Mouse (Mus musculus): ENCODE measurements around the gene Pik3cb. TPM values are rescaled to one million over a fixed set of nuclear protein-coding genes. Genes with fewer than 3 reads are reported as not detected.
A peak's percentile ranks its signal among the peaks of the same experiment; 100 is the strongest.

Pik3cb gene
- total RNA-seq, 2 experiments from 2014 or later = 9.7 to 10.1 TPM

- intact Hi-C loops (cut with DNase I) = no loop called here
- no peak for DNase-seq
Measured at GRCm38 (mm10) chr9:99152699-99153490, 12.5 kb upstream of the Pik3cb start.

DNA sequence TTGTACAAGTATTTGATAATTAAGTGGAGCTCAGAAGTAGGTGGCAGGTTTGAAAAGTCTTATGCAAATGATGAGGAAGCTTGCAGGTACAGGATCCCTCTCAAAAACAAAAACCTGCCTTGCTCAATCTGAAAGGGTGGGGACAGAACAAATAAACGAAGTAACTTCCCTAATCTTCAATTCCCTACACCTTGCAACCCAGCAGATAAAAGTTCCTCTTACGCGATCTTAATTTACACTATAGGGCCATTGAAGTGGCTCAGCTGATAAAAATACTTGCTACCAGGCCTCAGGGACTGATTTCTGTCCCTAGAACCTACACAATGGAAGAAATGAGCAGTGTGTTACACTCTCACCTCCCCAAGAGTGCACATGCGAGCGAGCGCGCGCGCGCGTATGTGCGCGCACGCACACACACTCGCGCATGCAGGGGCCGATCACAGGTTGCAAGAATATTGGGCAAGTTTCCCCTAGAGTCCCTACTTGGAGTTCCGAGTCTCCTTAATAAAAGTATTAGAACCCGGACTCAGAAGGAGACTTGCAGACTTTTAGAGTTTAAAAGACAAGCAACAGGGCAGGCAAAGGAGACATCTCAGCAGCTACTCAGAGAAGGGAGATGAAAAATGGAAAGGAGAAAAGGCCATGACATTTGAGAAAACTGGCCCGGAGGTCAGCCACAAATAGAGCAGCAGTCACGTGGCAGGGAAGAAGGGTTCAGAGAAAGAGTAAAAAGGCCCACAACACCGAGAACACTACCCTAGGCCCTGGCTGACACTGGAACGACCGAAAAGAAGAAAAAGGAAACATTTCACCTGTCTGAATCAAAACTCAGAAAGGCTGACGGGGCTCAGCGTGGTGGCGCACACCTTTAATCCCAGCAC lies 6.7 kb upstream of the Pik3cb start:
- DNase-seq = no peak
- intact Hi-C loops (cut with DNase I) = no loop called here

GRCm38 (mm10) chr9:99145756-99146155 lies 5.3 kb upstream of the Pik3cb start:
- intact Hi-C loops (cut with DNase I) = no loop called here

DNA sequence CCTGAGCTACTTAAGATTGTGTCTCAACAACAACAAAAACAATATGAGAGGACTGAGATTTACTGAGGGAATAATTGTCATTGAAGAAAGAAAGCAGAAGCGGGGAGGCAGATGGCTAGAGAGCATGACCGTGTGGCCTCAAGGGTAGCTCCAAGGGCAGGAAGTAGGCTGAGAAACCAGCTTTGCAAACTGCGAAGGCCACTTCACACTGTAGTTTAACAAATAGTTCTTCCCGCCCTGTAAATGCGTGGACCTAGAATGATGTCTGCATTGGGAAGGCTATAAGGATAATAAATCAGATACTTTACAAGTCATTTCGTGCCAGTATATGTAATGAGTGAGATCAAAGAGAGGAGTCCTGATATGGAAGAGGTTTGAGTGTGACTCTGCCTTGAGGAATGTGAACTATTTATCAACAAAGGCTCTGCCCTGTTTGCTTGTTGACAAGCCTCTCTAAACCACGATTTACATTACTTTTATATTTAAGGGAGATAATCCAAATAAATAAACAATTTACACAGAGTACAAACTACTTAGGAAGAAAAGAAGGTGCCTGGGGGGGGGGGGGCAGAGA lies 4.1 kb upstream of the Pik3cb start:
- intact Hi-C loops (cut with DNase I) = loop anchor here (5.0 kb wide), 1 partner anchor 82 kb away; no protein-coding TSS in a partner anchor
- DNase-seq = no peak

More at GRCm38 (mm10) chr9:99145756-99146155, 5.3 kb upstream of the Pik3cb start:
- DNase-seq = no peak

GRCm38 (mm10) chr9:99141618-99142017 lies 1.2 kb upstream of the Pik3cb start:
- intact Hi-C loops (cut with DNase I) = loop anchor here (5.0 kb wide), 1 partner anchor 79 kb away; no protein-coding TSS in a partner anchor
- DNase-seq = no peak

- intact Hi-C loops (cut with DNase I) = loop anchor here (5.0 kb wide), 1 partner anchor 79 kb away; no protein-coding TSS in a partner anchor
Measured at GRCm38 (mm10) chr9:99141171-99141570, 750 bp upstream of the Pik3cb start.

DNA sequence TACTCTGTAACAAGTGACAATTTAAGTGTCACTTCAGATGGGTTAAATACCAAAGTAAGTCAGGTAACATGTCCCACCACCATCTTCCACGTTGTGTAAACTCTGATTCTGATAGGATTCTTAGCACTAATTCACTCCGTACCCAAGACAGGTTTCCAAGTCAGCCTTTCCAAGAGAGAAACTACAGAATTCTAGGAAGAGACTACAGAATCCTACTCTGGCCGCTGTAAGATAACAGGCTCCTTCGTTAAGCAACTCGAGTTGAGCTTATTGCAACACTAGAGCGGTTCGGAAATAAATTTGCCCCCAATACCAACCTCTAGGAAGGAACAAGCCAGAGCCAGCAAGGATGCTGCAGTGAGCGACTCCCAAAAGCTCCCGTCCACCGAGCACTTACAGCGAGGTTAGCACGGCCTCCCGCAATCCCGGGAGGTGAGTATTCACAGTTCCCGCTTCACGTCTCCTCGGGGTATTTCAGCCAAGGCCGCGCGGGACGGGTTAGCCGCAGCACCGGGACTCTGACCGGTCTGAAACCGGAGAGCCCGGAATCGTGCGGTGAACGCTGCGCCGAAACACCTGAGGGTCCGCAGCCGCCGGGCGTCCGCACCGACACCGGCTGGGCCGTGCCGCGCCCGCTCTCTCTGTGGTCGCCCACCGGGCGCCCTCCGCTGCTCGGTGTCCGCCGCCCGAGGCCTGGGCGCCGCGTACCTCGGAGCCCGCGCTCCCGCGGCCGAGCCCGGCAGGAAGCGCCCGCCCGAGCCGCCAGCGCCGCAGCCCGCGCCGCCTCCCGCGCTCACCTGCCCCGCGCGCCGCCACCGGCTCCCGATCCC lies 1.0 kb downstream of the Pik3cb start:
- no peak for DNase-seq
- intact Hi-C loops (cut with DNase I) = loop anchor here (1.0 to 5.0 kb wide), 3 partner anchors 39 to 103 kb away; no protein-coding TSS in a partner anchor

More at GRCm38 (mm10) chr9:99141171-99141570, 750 bp upstream of the Pik3cb start:
- no peak for DNase-seq

DNA sequence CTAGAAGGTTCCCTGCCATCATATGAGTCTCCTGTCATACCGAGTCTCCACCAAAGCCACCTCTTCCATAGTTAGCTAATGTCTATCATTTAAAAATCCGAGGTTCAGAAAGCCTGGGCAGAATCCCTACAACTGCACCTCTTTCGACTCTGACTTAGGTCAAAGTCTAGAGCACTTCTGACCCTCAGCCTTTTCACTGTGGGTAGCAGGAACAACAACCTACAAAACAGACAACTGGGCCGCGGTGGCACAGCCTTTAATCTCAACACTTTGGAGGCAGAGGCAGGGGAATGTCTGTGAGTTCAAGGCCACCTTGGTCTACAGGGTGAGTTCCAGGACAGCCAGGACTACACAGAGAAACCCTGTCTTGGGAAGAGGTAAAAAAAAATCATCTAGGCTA lies 3.1 kb downstream of the Pik3cb start:
- intact Hi-C loops (cut with DNase I) = no loop called here

GRCm38 (mm10) chr9:99131951-99132470 lies 8.4 kb downstream of the Pik3cb start:
- intact Hi-C loops (cut with DNase I) = no loop called here
- no peak for DNase-seq

More for the DNA sequence above, 3.1 kb downstream of the Pik3cb start:
- DNase-seq = no peak

DNA sequence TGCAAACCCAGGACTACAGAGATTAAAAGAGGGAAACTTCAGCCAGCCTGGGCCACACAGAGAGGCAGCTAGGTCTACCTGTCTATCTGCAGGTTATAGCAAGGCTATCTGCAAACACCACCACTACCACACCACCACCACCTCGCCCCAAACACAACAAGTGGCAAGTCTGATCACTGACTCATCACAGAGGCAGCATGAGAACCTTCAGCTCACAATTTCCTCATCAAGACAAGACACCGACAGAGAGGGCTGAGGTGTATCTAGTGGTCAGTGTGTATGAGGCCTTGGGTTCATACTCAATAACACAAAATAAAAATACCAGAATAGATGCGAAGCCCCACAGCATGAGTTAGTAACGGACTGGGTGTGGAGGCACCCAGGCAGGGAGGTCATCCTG lies 9.3 kb downstream of the Pik3cb start:
- no peak for DNase-seq
- intact Hi-C loops (cut with DNase I) = no loop called here

DNA sequence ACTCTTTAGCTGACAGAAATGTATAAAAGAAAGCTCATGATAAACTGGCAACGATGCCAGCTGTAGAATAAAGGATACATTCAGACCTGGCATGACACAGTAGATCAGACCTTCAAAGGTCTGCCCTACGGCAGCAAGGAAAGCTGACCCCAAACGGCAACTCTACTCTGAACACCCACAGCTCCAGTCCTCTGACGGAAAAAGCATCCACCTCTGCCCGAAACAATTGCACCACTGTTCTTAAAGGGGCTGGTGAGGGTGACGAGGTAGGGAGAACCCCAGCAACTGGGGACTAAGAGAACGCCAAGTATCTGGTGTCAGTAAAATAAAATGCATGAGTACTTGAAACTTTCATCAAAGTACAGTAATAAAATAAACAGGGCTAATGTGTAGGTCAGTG lies 12.8 kb downstream of the Pik3cb start:
- intact Hi-C loops (cut with DNase I) = no loop called here
- no peak for DNase-seq

GRCm38 (mm10) chr9:99122749-99123148 lies 17.7 kb downstream of the Pik3cb start:
- no peak for DNase-seq
- intact Hi-C loops (cut with DNase I) = no loop called here

- intact Hi-C loops (cut with DNase I) = no loop called here
- DNase-seq = no peak
Measured at GRCm38 (mm10) chr9:99112409-99112808, 28.0 kb downstream of the Pik3cb start.

GRCm38 (mm10) chr9:99111085-99111484 lies 29.3 kb downstream of the Pik3cb start:
- DNase-seq = no peak
- intact Hi-C loops (cut with DNase I) = no loop called here

DNA sequence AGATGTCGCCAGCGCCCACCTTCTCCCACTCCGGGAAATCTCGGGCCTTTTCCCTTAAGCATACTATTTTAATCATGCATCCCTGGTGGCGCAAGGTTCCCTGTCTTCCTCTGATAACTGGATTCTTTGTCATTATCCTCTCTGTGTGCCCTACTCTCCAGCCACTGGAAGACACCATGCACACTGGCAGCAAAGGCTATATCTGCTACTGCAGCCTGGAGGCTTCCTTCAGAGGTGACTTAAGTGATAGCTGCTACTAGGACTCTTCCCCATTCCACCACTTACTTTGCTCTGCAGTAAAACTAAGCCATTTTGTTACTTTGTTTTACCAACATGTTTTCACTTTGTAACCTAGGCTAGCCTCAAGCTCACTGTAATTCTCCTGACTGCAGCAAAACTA lies 30.2 kb downstream of the Pik3cb start:
- intact Hi-C loops (cut with DNase I) = no loop called here

DNA sequence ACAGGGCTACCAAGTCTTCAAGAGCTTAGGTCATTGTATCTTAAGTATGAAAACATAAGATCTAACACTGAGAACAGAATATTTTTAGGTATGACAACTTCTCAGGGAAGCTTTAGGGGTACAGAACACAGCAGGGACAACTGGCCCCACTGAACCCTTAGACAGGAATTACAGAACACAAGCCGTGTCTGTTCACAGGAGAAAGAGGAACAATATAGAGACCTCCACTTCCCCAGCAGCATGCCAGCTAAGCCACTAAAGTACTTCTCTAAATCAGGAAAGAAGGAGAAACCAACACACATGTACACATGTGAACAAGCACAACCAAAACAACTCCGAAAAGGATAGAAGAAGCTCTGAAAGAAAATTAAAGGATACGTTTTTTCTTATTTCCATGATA lies 30.8 kb downstream of the Pik3cb start:
- intact Hi-C loops (cut with DNase I) = no loop called here
- no peak for DNase-seq

More for the DNA sequence above, 30.2 kb downstream of the Pik3cb start:
- DNase-seq = no peak

DNA sequence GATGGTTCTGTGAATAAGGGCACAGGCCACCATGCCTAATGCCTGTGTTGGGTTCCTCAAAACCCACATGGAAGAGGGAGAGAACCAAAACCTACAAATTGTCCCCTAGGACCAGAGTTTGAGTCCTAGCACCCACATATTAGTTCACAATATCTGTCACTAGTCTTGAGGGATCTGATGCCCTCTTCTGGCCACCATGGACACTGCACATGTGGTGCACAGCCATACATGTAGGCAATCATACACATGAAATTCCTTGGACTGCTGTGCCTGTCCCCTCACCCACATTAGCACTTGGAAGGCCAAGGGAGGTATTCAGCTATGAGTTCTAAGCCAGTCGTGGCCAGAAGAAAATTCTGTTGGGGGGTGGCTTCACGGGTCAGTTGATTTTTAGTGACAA lies 36.0 kb downstream of the Pik3cb start:
- intact Hi-C loops (cut with DNase I) = no loop called here
- DNase-seq = no peak

- intact Hi-C loops (cut with DNase I) = no loop called here
- DNase-seq = no peak
Measured at GRCm38 (mm10) chr9:99103865-99104264, 36.6 kb downstream of the Pik3cb start.

GRCm38 (mm10) chr9:99098482-99099129 lies 41.8 kb downstream of the Pik3cb start:
- peak; percentile 16 to 20 for DNase-seq
- intact Hi-C loops (cut with DNase I) = no loop called here

Measured in heart, postnatal 14 days (tissue).